Mouse (Mus musculus) adrenal gland, postnatal 4 days (tissue): ENCODE data around the gene Gas6. TPM values are rescaled to one million over a fixed set of nuclear protein-coding genes. Genes with fewer than 3 reads are reported as not detected.

Source experiments
- total RNA-seq, 2 experiments: library from RNA; stranded (reverse); gene quantifications; 2 replicates each; pipeline ENCODE4 v1.2.3; 2021

The Gas6 gene
- total RNA-seq, 2 experiments from 2014 or later = 158 to 160 TPM

Other genes starting within 250 kb of the Gas6 start
- 1 to 10 TPM; 1.3 to 4.4 TPM for gene Adprhl1, start 240.3 kb downstream of the Gas6 start, total RNA-seq
- gene Dcun1d2, start 206.4 kb downstream of the Gas6 start, total RNA-seq = 10 to 100 TPM; 17.6 to 17.9 TPM
- 10 to 100 TPM; 32.0 to 37.0 TPM for gene Tmco3, start 206.3 kb downstream of the Gas6 start, total RNA-seq
- gene Tfdp1, start 155.7 kb downstream of the Gas6 start, total RNA-seq = 10 to 100 TPM; 94.9 to 95.6 TPM
- not detected for gene Atp4b, start 97.7 kb downstream of the Gas6 start, total RNA-seq
- under 1 TPM; 0.14 to 0.20 TPM for gene Grk1, start 89.4 kb downstream of the Gas6 start, total RNA-seq
- gene Tmem255b, start 59.3 kb downstream of the Gas6 start, total RNA-seq = 1 to 10 TPM; 1.7 to 3.3 TPM
- under 1 TPM; 0.22 to 0.37 TPM for gene 1700029H14Rik, start 68.0 kb upstream of the Gas6 start, total RNA-seq
- gene Rasa3, start 183.1 kb upstream of the Gas6 start, total RNA-seq = 10 to 100 TPM; 46.2 to 47.3 TPM
- under 1 TPM; 0.51 to 0.64 TPM for gene Cfap97d2, start 211.4 kb upstream of the Gas6 start, total RNA-seq